Mouse (Mus musculus) left cerebral cortex, adult 11 months (tissue): Measurements from ENCODE around the gene Zpld1.

ENCODE experiments used
- DNase-seq: peaks from one replicate; pipeline ENCODE4 v3.0.0; 2022; ENCODE audit warnings: low spot score

Zpld1 gene

GRCm38 (mm10) chr16:55297886-55298285 lies at the start of gene Zpld1:
Gene Zpld1, minus strand, starts transcription at chr16:55297986.
- DNase-seq = no peak

GRCm38 (mm10) chr16:55345644-55346043 lies 47.9 kb upstream of the Zpld1 start:
- DNase-seq = no peak

GRCm38 (mm10) chr16:55321542-55322514 lies 24.0 kb upstream of the Zpld1 start:
- peak; percentile 56 for DNase-seq

- no peak for DNase-seq
Measured at GRCm38 (mm10) chr16:55316996-55317395, 19.2 kb upstream of the Zpld1 start.

DNA sequence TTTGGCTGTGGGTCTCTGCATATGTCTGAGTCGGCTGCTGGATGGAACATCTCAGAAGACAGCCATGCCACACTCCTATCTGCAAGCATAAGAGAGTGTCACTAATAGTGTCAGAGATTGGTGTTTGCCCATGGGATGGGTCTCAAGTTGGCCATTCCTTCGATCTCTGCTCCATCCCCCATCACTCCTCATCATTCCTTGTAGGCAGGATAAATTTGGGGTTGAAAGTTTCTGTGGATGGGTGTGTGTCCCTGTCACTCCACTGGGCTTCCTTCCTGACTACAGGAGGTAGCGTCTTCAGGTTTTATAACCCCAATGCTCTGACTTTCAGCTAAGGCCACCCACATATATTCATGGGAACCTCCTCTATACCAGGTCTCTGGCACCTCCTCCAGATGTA lies 14.3 kb upstream of the Zpld1 start:
- DNase-seq = no peak

DNA sequence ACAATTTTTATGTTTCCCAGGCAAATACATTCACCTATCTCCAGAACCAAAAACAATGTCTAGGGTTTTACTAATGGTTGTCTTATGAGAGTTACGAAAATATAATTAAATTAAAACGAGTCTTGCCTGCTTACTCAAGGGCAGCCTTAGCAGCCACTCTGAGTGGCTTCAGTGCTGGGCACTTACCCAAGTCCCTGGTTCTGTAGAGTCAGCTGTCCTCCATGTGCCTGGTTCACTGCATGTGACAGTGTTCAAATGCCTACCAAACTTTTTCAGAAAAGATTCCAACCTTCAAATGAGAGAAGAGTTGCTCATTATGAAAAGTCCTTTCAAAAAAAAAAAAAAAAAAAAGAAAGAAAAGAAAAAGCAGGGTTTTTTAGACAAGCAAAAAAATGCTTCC lies 15.1 kb downstream of the Zpld1 start:
- DNase-seq = no peak

- no peak for DNase-seq
Measured at GRCm38 (mm10) chr16:55277447-55277846, 20.3 kb downstream of the Zpld1 start.

DNA sequence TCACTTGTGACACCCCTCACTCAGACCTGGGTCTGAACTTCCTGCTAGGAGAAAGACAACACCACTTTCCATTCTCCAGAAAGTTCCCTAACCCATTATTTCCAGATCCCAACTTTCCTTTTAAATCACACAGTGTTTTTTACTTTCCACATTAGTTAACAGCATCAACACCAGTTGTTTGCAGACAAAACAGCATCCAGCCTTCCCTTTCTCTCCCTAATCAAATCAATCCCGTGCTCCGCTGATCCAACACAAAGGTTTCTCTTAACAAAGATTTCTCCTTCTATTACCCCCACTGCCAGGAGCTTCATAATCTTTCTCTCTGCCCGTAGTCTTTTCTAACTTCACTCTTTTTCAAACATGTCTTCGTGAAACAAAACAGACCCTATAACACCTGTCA lies 32.5 kb downstream of the Zpld1 start:
- no peak for DNase-seq

DNA sequence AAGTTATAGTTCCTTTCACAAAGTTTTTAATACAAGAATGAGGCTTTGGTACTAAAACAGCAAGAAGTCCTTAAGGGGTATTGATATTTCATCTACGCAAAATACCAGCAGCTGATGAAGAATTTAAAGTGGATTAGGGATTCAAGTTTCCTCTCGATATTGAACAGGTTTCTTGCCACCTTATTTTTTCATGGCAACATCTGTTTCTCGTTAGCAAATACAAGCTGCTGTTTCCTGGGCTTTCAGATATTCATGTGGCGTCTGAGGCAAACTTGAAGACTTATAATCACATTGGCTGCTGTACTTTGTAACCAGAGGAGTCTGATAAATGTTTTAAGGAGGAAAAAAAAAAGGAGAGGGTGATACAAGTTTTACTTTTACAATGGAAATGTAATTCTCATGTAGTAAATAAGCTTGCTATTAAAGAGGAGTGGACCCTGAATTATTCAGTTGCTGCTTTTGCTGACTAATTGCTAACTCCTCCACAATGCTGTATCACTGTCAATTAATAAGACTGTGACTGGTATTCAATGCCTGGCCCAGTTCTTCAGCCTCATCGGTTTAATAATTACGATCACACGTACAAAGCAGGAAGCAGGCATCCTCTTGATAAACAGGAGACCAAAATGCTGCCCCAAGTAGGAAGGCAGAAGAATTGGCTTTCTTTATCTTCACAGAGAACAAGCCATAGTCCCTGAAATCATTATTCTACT lies 36.8 kb downstream of the Zpld1 start:
- no peak for DNase-seq

DNA sequence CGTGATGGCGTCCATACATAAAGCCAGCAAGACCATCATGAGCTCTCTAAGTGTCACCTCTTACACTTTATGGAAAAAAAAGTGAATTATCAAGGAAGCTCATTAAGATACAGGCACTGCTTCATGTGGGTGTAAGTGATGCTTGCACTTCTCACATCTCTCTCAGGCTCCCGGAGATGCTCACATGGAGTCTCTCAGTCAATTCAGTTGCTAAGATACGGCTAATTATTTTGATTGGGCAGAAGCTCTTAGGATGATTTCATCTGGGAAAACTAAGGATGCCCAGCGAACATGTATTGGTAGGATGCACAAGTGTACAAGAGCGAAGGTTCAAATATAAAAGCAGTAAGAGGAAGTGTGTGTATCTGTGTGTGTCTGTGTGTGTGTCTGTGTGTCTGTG lies 38.1 kb downstream of the Zpld1 start:
- DNase-seq = peak; percentile 15

DNA sequence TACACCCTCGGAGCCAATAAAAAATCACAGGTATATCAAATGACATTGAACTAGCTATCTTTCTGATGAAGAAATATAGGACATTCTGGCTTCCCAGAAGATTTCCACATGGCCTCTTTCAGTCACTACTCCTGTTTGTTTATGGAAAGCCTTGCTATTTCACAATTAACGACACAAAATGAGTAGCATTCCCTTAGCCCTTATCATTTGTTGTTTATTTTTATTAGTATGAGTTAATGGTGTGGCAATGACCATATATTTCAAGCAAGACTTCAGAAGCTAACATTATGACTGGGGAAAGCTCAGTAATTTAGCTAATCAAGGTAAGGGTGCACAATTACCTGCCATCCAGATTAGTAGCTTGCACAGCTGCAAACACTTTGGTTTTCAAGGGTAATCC lies 56.8 kb downstream of the Zpld1 start:
- no peak for DNase-seq

GRCm38 (mm10) chr16:55228995-55229622 lies 68.7 kb downstream of the Zpld1 start:
- no peak for DNase-seq

DNA sequence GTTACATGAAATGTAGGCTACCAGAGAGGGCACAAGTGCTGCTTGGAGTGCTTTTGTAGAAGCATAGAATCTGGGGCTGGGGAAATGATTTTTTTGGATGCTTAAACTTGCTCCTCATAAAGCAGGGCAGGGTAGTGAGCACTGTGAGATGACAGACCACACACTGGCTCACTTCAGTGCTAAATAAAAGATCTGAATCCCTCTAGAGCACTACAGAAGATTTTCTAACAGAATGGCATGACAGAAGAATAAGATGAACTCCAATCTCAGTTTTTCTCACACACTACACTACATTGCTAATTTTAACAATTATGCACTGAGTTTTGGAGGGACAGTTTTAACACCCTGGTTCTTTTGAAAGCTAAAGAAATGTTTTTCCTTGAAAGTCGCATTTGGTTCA lies 93.8 kb downstream of the Zpld1 start:
- DNase-seq = no peak

DNA sequence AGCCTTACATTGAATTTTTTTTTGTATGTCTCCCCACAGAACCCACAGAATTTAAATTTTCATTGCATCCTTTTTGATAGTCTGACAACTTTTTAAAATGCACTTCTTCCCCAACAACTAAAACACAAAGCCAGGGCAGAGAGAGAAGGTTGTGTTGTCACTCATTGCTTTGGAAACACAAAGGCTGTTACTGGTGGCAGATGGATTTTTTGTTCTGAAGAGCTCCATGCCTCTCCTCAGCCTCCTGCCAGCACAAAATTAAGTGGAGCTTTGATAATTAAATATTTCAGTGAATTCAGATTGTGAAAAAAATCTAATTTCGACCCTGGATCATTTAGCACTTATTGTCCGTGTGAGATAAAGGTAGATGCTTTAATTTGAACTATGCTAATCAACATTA lies 107.4 kb downstream of the Zpld1 start:
- DNase-seq = no peak

GRCm38 (mm10) chr16:55185370-55185769 lies 112.4 kb downstream of the Zpld1 start:
- no peak for DNase-seq
